Mouse (Mus musculus): ENCODE data around the gene Cdc42.

Gene Cdc42

DNA sequence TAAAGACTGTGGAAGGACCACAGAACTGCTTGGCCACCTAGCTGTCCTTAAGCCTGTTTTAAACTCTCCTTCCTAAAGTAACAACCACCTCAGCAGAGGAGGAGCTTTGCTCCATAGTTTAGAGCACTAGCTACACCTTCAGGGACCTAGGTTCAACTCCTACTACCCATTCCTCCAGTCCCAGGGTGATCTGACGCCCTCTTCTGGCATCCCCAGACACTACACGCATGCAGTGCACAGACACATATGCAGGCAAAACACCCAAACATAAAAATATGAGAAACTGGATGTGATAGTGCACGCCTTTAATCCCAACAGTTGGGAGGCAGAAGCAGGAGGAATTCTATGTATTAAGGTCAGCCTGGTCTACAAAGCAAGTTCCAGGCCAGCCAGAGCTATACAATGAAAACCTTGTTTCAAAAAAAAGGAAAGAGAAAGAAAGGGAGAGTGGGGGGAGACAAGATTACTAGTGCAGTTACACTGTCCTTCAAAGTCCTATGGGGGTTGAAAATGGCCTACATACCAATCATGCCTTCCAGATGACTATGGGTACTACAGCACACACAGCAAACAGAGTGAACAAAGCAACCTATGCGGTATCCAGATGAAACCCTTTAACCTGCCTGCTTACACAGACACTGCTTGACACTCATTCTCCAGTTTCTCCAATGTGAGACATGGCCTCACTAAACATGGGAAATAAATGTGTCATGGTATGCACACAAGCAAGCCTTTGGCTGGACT is 41.3 kb downstream of the Cdc42 start:
- DNase-seq (ENCODE audit: low spot score) = no peak

DNA sequence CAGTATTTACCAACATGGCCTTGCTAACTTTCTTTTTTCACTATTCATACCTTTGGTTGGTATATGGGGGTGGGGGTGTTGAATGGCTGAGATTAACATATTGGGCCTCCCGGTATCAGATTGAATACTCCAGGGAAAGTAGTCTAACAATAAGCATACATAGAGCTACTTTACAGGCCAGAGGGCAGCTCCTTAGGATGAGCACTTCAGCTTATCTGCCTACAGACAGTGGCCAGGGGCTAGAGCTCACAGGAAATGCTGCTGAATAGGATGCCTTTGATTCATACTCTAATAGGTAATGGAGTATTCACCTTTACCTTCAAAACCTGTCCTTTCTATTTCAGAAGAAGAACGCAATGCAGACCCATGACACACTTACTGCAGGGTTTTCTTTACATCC is 42.5 kb downstream of the Cdc42 start:
- no peak for DNase-seq (ENCODE audit: low spot score)

DNA sequence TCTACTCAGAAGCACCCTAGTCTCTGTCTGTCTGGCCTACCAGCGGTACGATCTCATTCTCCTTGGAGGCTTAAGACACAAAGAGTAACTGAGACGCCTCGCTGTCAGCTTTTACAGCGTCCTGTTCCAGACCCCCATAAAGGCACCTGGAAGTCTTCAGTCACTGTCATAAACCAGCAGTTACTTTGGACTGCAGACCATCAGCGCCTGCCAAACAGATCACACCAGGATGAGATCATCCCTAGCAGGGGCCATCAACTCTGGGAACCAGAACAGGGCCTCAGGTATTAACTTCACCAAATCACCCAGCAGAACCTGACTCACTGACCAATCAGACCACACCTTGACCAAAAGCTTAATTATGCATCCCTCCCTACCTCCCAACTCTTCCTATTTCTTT is 43.0 kb downstream of the Cdc42 start:
- DNase-seq (ENCODE audit: low spot score) = no peak

GRCm38 (mm10) chr4:137313511-137313910 is 44.0 kb downstream of the Cdc42 start:
- DNase-seq (ENCODE audit: low spot score) = no peak

DNA sequence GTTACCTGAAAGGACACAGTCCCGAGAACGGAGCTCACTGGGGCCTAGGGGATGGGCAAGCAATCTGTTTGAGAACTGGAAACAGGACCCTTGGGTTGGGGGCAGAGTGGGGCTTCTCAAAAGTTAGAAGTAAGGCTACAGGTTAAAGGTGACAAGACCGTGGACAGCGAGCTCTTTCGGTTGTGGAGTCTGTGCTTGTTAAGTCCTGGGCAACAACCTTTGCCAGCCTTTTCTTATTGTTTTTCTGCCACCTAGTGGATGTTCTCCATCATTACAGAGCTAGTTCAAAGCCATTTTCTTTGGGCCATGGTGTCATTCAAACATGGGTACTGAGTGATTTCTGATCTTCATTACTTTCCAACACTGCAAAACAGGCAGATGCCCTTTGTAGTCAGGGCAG is 49.1 kb downstream of the Cdc42 start:
- DNase-seq (ENCODE audit: low spot score) = no peak

GRCm38 (mm10) chr4:137306991-137307706 is 50.4 kb downstream of the Cdc42 start:
- no peak for DNase-seq (ENCODE audit: low spot score)

- DNase-seq (ENCODE audit: low spot score) = no peak
Observed at GRCm38 (mm10) chr4:137306577-137306888, 51.0 kb downstream of the Cdc42 start.

GRCm38 (mm10) chr4:137305831-137306576 is 51.5 kb downstream of the Cdc42 start:
- DNase-seq (ENCODE audit: low spot score) = no peak

GRCm38 (mm10) chr4:137305066-137305465 is 52.5 kb downstream of the Cdc42 start:
- no peak for DNase-seq (ENCODE audit: low spot score)

GRCm38 (mm10) chr4:137304106-137304505 is 53.4 kb downstream of the Cdc42 start:
- DNase-seq (ENCODE audit: low spot score) = no peak

DNA sequence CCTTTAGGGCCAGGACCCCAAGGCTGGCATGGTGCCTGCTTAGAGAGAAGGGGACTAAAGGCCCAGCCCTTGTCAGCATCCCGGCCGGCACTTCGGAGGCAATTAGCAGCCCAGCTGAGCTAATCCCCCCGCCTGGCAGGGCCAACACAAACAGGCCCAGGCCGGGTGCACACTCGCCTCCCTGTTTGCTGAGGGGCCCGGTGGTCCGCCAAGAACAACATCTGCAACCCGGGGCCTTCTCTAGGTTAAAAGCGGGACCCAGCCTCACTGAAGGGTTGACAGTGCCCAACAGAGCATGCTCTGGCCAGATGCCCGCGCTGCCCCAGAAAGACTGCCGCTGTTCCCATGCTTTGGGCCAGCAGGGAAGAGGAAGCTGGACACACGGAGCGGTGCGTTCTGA is 55.9 kb downstream of the Cdc42 start:
- no peak for DNase-seq (ENCODE audit: low spot score)

- no peak for DNase-seq (ENCODE audit: low spot score)
Observed at GRCm38 (mm10) chr4:137300227-137300626, 57.3 kb downstream of the Cdc42 start.

- DNase-seq (ENCODE audit: low spot score) = no peak
Observed at GRCm38 (mm10) chr4:137298406-137298805, 59.1 kb downstream of the Cdc42 start.

DNA sequence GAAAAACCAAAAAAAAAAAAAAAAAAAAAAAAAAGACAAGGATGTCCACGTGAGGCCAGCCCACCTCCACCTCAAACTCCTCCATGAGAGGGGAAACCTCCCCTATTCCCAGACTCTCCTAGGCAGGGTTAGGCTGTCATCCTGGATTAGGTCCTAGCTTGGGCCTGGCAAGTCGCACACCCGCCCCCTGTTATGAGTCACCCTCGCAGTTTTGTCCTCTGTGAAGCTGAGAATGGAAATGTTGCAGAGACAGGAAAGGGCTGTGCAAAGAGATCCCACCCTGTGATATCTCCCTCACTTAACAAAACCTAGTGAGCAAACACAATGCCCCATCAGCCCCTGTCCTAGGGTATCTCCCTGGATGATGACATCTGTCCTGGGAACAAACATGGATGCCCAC is 59.9 kb downstream of the Cdc42 start:
- DNase-seq (ENCODE audit: low spot score) = no peak

DNA sequence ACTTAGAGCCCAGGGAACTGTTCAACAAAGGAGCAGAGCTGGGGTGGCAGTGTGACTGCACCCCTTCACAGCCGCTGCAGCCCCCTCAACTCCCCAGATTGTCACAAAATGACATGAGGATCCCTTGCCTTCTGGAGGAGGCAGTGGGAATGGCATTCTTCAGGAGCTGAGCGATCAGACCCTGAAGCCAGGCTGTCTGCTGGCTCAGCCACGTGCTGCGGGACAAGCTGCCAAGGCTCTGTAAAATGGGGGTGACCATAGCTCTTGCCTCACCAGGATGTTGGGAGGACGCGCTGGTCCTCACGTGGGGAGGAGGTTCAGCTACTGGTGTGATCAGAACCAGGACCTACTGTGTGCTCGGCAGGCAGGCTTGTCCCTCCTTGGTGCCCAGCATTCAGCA is 62.6 kb downstream of the Cdc42 start:
- DNase-seq (ENCODE audit: low spot score) = no peak

GRCm38 (mm10) chr4:137294474-137294873 is 63.0 kb downstream of the Cdc42 start:
- no peak for DNase-seq (ENCODE audit: low spot score)

DNA sequence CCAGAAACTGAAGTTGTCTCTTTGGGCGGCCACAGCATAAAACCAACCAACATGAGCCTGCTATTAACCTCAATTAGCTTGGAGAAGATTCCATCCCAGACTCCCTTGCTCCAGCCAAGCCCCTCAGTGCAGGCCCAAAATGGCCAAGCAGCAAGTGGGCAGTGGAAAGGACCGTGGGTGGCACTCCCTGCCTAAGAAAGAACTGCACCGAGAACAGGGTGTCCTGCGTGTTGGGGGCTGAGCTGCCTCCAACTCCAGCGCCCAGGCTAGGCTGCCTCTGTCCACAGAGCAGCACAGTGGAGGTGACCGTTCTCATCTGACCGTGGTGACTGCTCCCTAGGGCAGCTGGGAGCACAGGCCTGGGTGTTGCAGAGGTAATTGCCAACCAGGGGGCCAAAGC is 63.5 kb downstream of the Cdc42 start:
- no peak for DNase-seq (ENCODE audit: low spot score)

GRCm38 (mm10) chr4:137292625-137293024 is 64.9 kb downstream of the Cdc42 start:
- DNase-seq (ENCODE audit: low spot score) = no peak

GRCm38 (mm10) chr4:137290250-137290649 is 67.3 kb downstream of the Cdc42 start:
- DNase-seq (ENCODE audit: low spot score) = no peak

DNA sequence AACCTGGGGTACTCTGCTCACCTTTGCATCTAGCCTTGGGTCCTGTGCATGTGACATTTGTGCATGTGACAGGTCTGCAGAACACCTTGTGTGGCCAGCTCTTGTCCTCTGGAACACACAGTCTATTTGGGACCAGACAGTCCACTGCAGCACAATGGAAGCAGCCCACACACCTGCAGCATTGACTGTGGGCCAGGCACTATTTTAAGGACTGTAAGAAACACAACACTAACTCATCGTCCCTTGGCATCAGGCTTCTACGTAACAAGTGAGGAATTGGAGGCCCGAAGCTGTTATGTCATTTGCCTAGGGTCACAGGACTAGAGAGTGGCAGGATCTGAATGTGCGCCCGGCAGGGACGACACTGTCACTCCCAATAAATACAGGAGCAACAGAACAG is 67.8 kb downstream of the Cdc42 start:
- DNase-seq (ENCODE audit: low spot score) = no peak

DNA sequence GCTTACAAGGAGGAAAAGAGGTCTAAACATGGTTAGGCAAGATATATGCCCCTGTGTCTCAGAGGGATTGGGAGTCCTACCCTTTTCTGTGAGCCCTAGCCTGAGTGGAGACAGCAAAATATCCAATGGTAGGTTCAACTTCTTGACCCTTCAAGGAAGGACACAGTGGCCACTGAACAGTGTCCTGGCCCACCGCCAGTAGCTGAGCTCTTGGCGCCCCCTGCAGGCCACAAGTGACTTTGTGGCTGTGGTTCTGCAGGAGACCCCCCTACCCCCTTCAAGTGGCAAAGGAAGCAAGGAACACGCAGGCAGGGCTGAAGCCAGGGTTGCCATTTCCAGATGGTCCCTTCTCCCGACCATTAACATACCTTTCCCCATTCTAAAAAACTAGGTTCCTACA is 69.7 kb downstream of the Cdc42 start:
- no peak for DNase-seq (ENCODE audit: low spot score)

DNA sequence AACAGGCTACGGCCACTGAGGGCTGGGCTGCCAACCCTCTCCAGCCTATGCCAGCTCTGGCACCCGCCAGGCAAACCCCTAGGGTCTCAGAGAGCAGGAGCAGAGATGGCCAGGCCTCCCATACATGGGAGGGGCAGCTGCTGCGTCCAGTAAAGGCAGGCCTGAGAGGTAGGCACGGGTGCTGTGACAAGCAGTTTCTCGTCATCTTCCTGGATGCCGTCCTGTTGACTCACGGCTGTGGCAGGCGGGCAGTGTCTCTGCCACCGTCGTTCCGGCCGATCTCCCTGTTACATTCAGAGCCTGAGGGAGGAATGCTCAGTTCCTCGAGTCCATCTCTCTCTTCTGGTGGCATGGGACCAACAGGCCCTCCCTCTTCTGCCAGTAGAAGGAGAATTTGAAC is 70.3 kb downstream of the Cdc42 start:
- no peak for DNase-seq (ENCODE audit: low spot score)

- DNase-seq (ENCODE audit: low spot score) = no peak
Observed at GRCm38 (mm10) chr4:137286662-137286953, 70.9 kb downstream of the Cdc42 start.
